21 mouse cellular contexts compared by ENCODE assay signal in the genomic region with DNA sequence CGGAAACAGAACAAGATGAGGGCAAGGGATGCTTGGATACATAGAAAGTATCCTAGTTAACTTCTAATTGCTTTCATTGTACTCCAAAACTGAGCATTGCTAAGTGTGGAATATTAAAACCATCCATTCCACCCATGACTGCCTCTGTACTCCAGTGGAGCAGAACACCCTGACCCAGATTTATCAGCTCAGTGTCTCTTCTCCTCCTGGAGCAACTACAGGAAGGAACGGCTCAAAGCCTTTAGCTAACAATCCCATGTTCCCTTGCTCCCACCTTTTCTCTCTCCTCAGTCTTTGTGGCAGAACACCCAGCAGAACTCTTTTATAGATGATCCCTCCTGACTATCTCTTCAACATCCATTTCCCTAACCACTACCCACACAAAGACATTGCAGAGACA.
"Had no signal": no experiment of that assay in that cellular context is flagged by ENCODE, and none has a peak within 500 bp of the region (broad histone marks: within the 10 kb centered on the region; RNA-seq: fewer than 3 reads in every experiment).

No protein-coding gene starts in this region.

- H3K36me3 ChIP-seq: heart, embryonic 10.5 days; heart, embryonic 12.5 days; hindbrain, embryonic 13.5 days; hindbrain, embryonic 15.5 days; kidney, embryonic 15.5 days; limb, embryonic 13.5 days; limb, embryonic 15.5 days; liver, embryonic 12.5 days had no signal

- ATAC-seq: hindbrain, postnatal 0 days; intestine, embryonic 16.5 days; liver, embryonic 12.5 days had no signal

- H3K27ac ChIP-seq: heart, embryonic 10.5 days; hindbrain, embryonic 13.5 days; hindbrain, embryonic 15.5 days; hindbrain, postnatal 0 days; kidney, embryonic 15.5 days; kidney, postnatal 0 days; limb, embryonic 13.5 days; limb, embryonic 15.5 days; liver, embryonic 12.5 days; liver, embryonic 14.5 days had no signal

- H3K9me3 ChIP-seq: heart, embryonic 10.5 days; heart, embryonic 12.5 days; hindbrain, embryonic 13.5 days; hindbrain, embryonic 15.5 days; kidney, embryonic 15.5 days; limb, embryonic 13.5 days; limb, embryonic 15.5 days; liver, embryonic 12.5 days had no signal

- H3K4me3 ChIP-seq: heart, embryonic 10.5 days; heart, embryonic 12.5 days; hindbrain, embryonic 13.5 days; hindbrain, embryonic 15.5 days; kidney, embryonic 15.5 days; limb, embryonic 13.5 days; limb, embryonic 15.5 days; liver, embryonic 12.5 days had no signal

- DNase-seq: gastrocnemius, postnatal 14 days; gastrocnemius, postnatal 36 days; heart, adult 18-20 months; heart, postnatal 10 days; kidney, adult 18-20 months; kidney, postnatal 14 days; layer of hippocampus, adult 9-11 months; layer of hippocampus, postnatal 36 days; left cerebral cortex, postnatal 4 days had no signal

- H3K4me1 ChIP-seq: hindbrain, embryonic 13.5 days; hindbrain, embryonic 15.5 days; limb, embryonic 13.5 days; limb, embryonic 15.5 days; liver, embryonic 12.5 days had no signal

- H3K27me3 ChIP-seq: heart, embryonic 12.5 days; hindbrain, embryonic 13.5 days; hindbrain, embryonic 15.5 days; kidney, embryonic 15.5 days; limb, embryonic 13.5 days; limb, embryonic 15.5 days; liver, embryonic 12.5 days had no signal

- H3K4me2 ChIP-seq: heart, embryonic 12.5 days; hindbrain, embryonic 13.5 days; hindbrain, embryonic 15.5 days; kidney, embryonic 15.5 days; limb, embryonic 13.5 days; limb, embryonic 15.5 days; liver, embryonic 12.5 days had no signal

- H3K9ac ChIP-seq: heart, embryonic 12.5 days; hindbrain, embryonic 13.5 days; hindbrain, embryonic 15.5 days; kidney, embryonic 15.5 days; limb, embryonic 13.5 days; limb, embryonic 15.5 days; liver, embryonic 12.5 days; liver, embryonic 14.5 days had no signal
